In genomic region chr5:44529466-44529865, GRCm38 (mm10) we compare ENCODE assay signal across 27 mouse cellular contexts.
DNase-seq lines count a peak whose midpoint lies in the region; ATAC-seq and TF ChIP-seq lines count a peak whose summit lies in the region.
"Had no signal": no experiment of that assay in that cellular context is flagged by ENCODE, and none has a peak within 500 bp of the region (broad histone marks: within the 10 kb centered on the region; RNA-seq: fewer than 3 reads in every experiment).

No protein-coding gene starts in this region.

- TF ChIP-seq CTCF in hindbrain, postnatal 0 days (IDR thresholded peaks at IDR 0.05; ENCODE audit: low read depth), result no peak
- TF ChIP-seq CTCF in MEL (IDR thresholded peaks at IDR 0.05 in 2 of 3, conservative IDR thresholded peaks at IDR 0.05 in 1 of 3; ENCODE audit: control insufficient read depth in 1 of 3, insufficient read depth in 1 of 3, low read depth in 2 of 3, low read length in 3 of 3, poor library complexity in 1 of 3, severe bottlenecking in 1 of 3), result no peak
- no peak for TF ChIP-seq CTCF in forebrain, postnatal 0 days (IDR thresholded peaks at IDR 0.05; ENCODE audit: low read depth)

- no peak for TF ChIP-seq POLR2A in MEL (IDR thresholded peaks at IDR 0.05; ENCODE audit: control insufficient read depth in 1 of 2, insufficient read depth in 1 of 2, low read depth in 1 of 2, low read length in 2 of 2, poor library complexity in 1 of 2)

- H3K36me3 ChIP-seq in hindbrain, postnatal 0 days (ENCODE audit: insufficient read depth, low read length), result no peaks in the 10 kb centered on the region
- H3K36me3 ChIP-seq in hindbrain, embryonic 10.5 days, result no peaks in the 10 kb centered on the region
- H3K36me3 ChIP-seq in midbrain, embryonic 11.5 days (ENCODE audit: control insufficient read depth, insufficient read depth, low read length), result no peaks in the 10 kb centered on the region
- no peaks in the 10 kb centered on the region for H3K36me3 ChIP-seq in midbrain, embryonic 14.5 days (ENCODE audit: control insufficient read depth, insufficient read depth, low read length)
- no peaks in the 10 kb centered on the region for H3K36me3 ChIP-seq in MEL (ENCODE audit: control insufficient read depth in 1 of 2, insufficient read depth in 2 of 2, low read length in 2 of 2)
- H3K36me3 ChIP-seq in forebrain, postnatal 0 days (ENCODE audit: insufficient read depth), result no peaks in the 10 kb centered on the region
- H3K36me3 ChIP-seq: embryonic facial prominence, embryonic 12.5 days; heart, embryonic 15.5 days; hindbrain, embryonic 15.5 days; limb, embryonic 13.5 days; liver, embryonic 12.5 days; neural tube, embryonic 15.5 days; stomach, embryonic 15.5 days had no signal

- 69% methylated on average over 3 of the region's 3 CpGs for WGBS in hindbrain, postnatal 0 days
- 82% methylated on average over 3 of the region's 3 CpGs for WGBS in hindbrain, embryonic 10.5 days
- WGBS in midbrain, embryonic 11.5 days, result 77% methylated on average over 3 of the region's 3 CpGs
- 77% methylated on average over 3 of the region's 3 CpGs for WGBS in midbrain, embryonic 14.5 days
- 52% methylated on average over 3 of the region's 3 CpGs for WGBS in forebrain, postnatal 0 days

- peak; percentile 19 for DNase-seq in hindbrain, postnatal 0 days (ENCODE audit: low spot score)
- DNase-seq in hindbrain, embryonic 10.5 days (ENCODE audit: low spot score), result no peak
- peak; percentile 75 for DNase-seq in midbrain, embryonic 11.5 days (ENCODE audit: low spot score, missing footprints)
- no peak for DNase-seq in midbrain, embryonic 14.5 days
- peak; percentile 4 for DNase-seq in MEL (ENCODE audit: low read depth, low spot score)
- no peak for DNase-seq in forebrain, postnatal 0 days
- no peak for DNase-seq in right cerebral cortex, adult 2 months (ENCODE audit: low spot score in 2 of 2)
- DNase-seq: adrenal gland, postnatal 36 days; cerebellum, adult 11 months; cerebellum, postnatal 10 days; gastrocnemius, adult 2 months; heart, postnatal 36 days; kidney, adult 18-20 months; kidney, postnatal 36 days; lung, adult 18-20 months; lung, postnatal 14 days; right cerebral cortex, adult 18-20 months; thymus, adult 18-20 months; thymus, postnatal 36 days had no signal

- H3K79me2 ChIP-seq in MEL (ENCODE audit: control insufficient read depth, insufficient read depth, low read length, poor library complexity), result no peaks in the 10 kb centered on the region

- no peak for ATAC-seq in hindbrain, postnatal 0 days
- no peak for ATAC-seq in midbrain, embryonic 11.5 days (ENCODE audit: low FRiP score)
- ATAC-seq in midbrain, embryonic 14.5 days (ENCODE audit: low FRiP score, low TSS enrichment), result no peak
- ATAC-seq in forebrain, postnatal 0 days, result 0 out of 2 replicates have a peak, but pooled peaks have one; percentile 12
- ATAC-seq: liver, embryonic 12.5 days had no signal

- no peak overlapping the region for H3K9ac ChIP-seq in hindbrain, postnatal 0 days (replicated peaks; ENCODE audit: low read length)
- H3K9ac ChIP-seq in midbrain, embryonic 11.5 days (ENCODE audit: low read length), result no peak overlapping the region
- no peak overlapping the region for H3K9ac ChIP-seq in midbrain, embryonic 14.5 days (replicated peaks; ENCODE audit: low read length)
- H3K9ac ChIP-seq in MEL (ENCODE audit: control insufficient read depth, low read depth, low read length, poor library complexity, severe bottlenecking), result no peak overlapping the region
- H3K9ac ChIP-seq in forebrain, postnatal 0 days, result no peak overlapping the region
- H3K9ac ChIP-seq: embryonic facial prominence, embryonic 12.5 days; heart, embryonic 15.5 days; hindbrain, embryonic 15.5 days; limb, embryonic 13.5 days; liver, embryonic 12.5 days; neural tube, embryonic 15.5 days; stomach, embryonic 15.5 days had no signal

- no peak overlapping the region for H3K4me3 ChIP-seq in hindbrain, postnatal 0 days (ENCODE audit: low read length)
- H3K4me3 ChIP-seq in hindbrain, embryonic 10.5 days, result no peak overlapping the region
- no peak overlapping the region for H3K4me3 ChIP-seq in midbrain, embryonic 11.5 days (ENCODE audit: low read depth, low read length)
- H3K4me3 ChIP-seq in midbrain, embryonic 14.5 days (replicated peaks; ENCODE audit: low read depth, low read length), result no peak overlapping the region
- no peak overlapping the region for H3K4me3 ChIP-seq in MEL (ENCODE audit: control insufficient read depth in 1 of 2, insufficient read depth in 1 of 2, low read depth in 2 of 2, low read length in 2 of 2)
- H3K4me3 ChIP-seq in forebrain, postnatal 0 days (ENCODE audit: low read depth, low read length), result no peak overlapping the region
- H3K4me3 ChIP-seq: embryonic facial prominence, embryonic 12.5 days; erythroblast, embryonic 14.5 days; gastrocnemius, adult 2 months; heart, embryonic 15.5 days; hindbrain, embryonic 15.5 days; limb, embryonic 13.5 days; liver, embryonic 12.5 days; neural tube, embryonic 15.5 days; stomach, embryonic 15.5 days had no signal

- TF ChIP-seq RAD21 in MEL (IDR thresholded peaks at IDR 0.05; ENCODE audit: low read depth, low read length), result no peak

- H3K9me3 ChIP-seq in hindbrain, postnatal 0 days (ENCODE audit: low read length), result no peaks in the 10 kb centered on the region
- H3K9me3 ChIP-seq in hindbrain, embryonic 10.5 days, result no peaks in the 10 kb centered on the region
- H3K9me3 ChIP-seq in midbrain, embryonic 11.5 days (ENCODE audit: control insufficient read depth, low read length), result no peaks in the 10 kb centered on the region
- H3K9me3 ChIP-seq in midbrain, embryonic 14.5 days (ENCODE audit: control insufficient read depth, low read length), result no peaks in the 10 kb centered on the region
- no peaks in the 10 kb centered on the region for H3K9me3 ChIP-seq in MEL (replicated peaks; ENCODE audit: insufficient read depth, low read length)
- no peaks in the 10 kb centered on the region for H3K9me3 ChIP-seq in forebrain, postnatal 0 days (ENCODE audit: low read length)
- H3K9me3 ChIP-seq: embryonic facial prominence, embryonic 12.5 days; heart, embryonic 15.5 days; hindbrain, embryonic 15.5 days; limb, embryonic 13.5 days; liver, embryonic 12.5 days; neural tube, embryonic 15.5 days; stomach, embryonic 15.5 days had no signal

- no peak overlapping the region for H3K4me2 ChIP-seq in hindbrain, postnatal 0 days (ENCODE audit: low read depth, low read length)
- no peak overlapping the region for H3K4me2 ChIP-seq in midbrain, embryonic 11.5 days
- no peak overlapping the region for H3K4me2 ChIP-seq in midbrain, embryonic 14.5 days (ENCODE audit: low read length)
- no peak overlapping the region for H3K4me2 ChIP-seq in forebrain, postnatal 0 days (ENCODE audit: low read depth)
- H3K4me2 ChIP-seq: embryonic facial prominence, embryonic 12.5 days; heart, embryonic 15.5 days; hindbrain, embryonic 15.5 days; limb, embryonic 13.5 days; liver, embryonic 12.5 days; neural tube, embryonic 15.5 days; stomach, embryonic 15.5 days had no signal

- no peak for TF ChIP-seq EP300 in MEL (IDR thresholded peaks at IDR 0.05; ENCODE audit: low read depth in 1 of 2, low read length in 2 of 2)

- no peaks in the 10 kb centered on the region for H3K27me3 ChIP-seq in hindbrain, postnatal 0 days (ENCODE audit: insufficient read depth, low read length)
- no peaks in the 10 kb centered on the region for H3K27me3 ChIP-seq in hindbrain, embryonic 10.5 days (ENCODE audit: insufficient read depth, poor library complexity, severe bottlenecking)
- no peaks in the 10 kb centered on the region for H3K27me3 ChIP-seq in midbrain, embryonic 11.5 days (ENCODE audit: control insufficient read depth, insufficient read depth, low read length)
- H3K27me3 ChIP-seq in midbrain, embryonic 14.5 days (ENCODE audit: control insufficient read depth, insufficient read depth, low read length), result no peaks in the 10 kb centered on the region
- no peaks in the 10 kb centered on the region for H3K27me3 ChIP-seq in MEL (ENCODE audit: control insufficient read depth in 1 of 2, insufficient read depth in 2 of 2, low read length in 2 of 2)
- no peaks in the 10 kb centered on the region for H3K27me3 ChIP-seq in forebrain, postnatal 0 days (ENCODE audit: insufficient read depth, low read length)
- H3K27me3 ChIP-seq: embryonic facial prominence, embryonic 12.5 days; hindbrain, embryonic 15.5 days; limb, embryonic 13.5 days; liver, embryonic 12.5 days; neural tube, embryonic 15.5 days; stomach, embryonic 15.5 days had no signal

- no peaks in the 10 kb centered on the region for H3K4me1 ChIP-seq in hindbrain, postnatal 0 days (ENCODE audit: insufficient read depth, low read length)
- H3K4me1 ChIP-seq in hindbrain, embryonic 10.5 days (replicated peaks), result no peaks in the 10 kb centered on the region
- no peaks in the 10 kb centered on the region for H3K4me1 ChIP-seq in midbrain, embryonic 11.5 days (ENCODE audit: control insufficient read depth, insufficient read depth, low read length)
- no peaks in the 10 kb centered on the region for H3K4me1 ChIP-seq in midbrain, embryonic 14.5 days (ENCODE audit: control insufficient read depth, insufficient read depth, low read length)
- no peaks in the 10 kb centered on the region for H3K4me1 ChIP-seq in MEL (ENCODE audit: control insufficient read depth in 1 of 2, insufficient read depth in 2 of 2, low read length in 2 of 2)
- H3K4me1 ChIP-seq in forebrain, postnatal 0 days (ENCODE audit: insufficient read depth), result peaks cover 7% of the 10 kb centered on the region; the same call in 1 of the 2 replicates
- H3K4me1 ChIP-seq: embryonic facial prominence, embryonic 12.5 days; hindbrain, embryonic 15.5 days; limb, embryonic 13.5 days; liver, embryonic 12.5 days; neural tube, embryonic 15.5 days; stomach, embryonic 15.5 days had no signal

- no peak overlapping the region for H3K27ac ChIP-seq in hindbrain, postnatal 0 days
- H3K27ac ChIP-seq in hindbrain, embryonic 10.5 days, result no peak overlapping the region
- H3K27ac ChIP-seq in midbrain, embryonic 11.5 days (ENCODE audit: low read depth, low read length), result no peak overlapping the region
- no peak overlapping the region for H3K27ac ChIP-seq in midbrain, embryonic 14.5 days (replicated peaks; ENCODE audit: low read depth, low read length)
- H3K27ac ChIP-seq in MEL (ENCODE audit: control insufficient read depth, low read depth, low read length), result no peak overlapping the region
- H3K27ac ChIP-seq in forebrain, postnatal 0 days (ENCODE audit: low read depth, low read length), result peak overlapping the region; percentile 62
- H3K27ac ChIP-seq: embryonic facial prominence, embryonic 12.5 days; gastrocnemius, adult 2 months; heart, embryonic 15.5 days; hindbrain, embryonic 15.5 days; limb, embryonic 13.5 days; liver, embryonic 12.5 days; neural tube, embryonic 15.5 days; stomach, embryonic 15.5 days had no signal

TF ChIP-seq in MEL, 35 proteins besides CTCF, POLR2A, EP300 and RAD21 (continues in another document):
- TF ChIP-seq CHD2 (IDR thresholded peaks at IDR 0.05; ENCODE audit: low read length), result no peak
- TF ChIP-seq MAFK (IDR thresholded peaks at IDR 0.05; ENCODE audit: borderline replicate concordance, low read depth, low read length), result no peak
- TF ChIP-seq GABPA (IDR thresholded peaks at IDR 0.05; ENCODE audit: low read depth, low read length), result no peak
- TF ChIP-seq UBTF (IDR thresholded peaks at IDR 0.05; ENCODE audit: borderline replicate concordance, insufficient read depth, low read depth, low read length), result no peak
- no peak for TF ChIP-seq NELFE (IDR thresholded peaks at IDR 0.05; ENCODE audit: low read depth, low read length)
- no peak for TF ChIP-seq MYC (IDR thresholded peaks at IDR 0.05; ENCODE audit: low read depth, low read length)

Comparison
In these comparisons a context has a peak if more than half of its experiments do, and no peak if none do; other contexts are left out.
1. DNase-seq: peak in hindbrain, postnatal 0 days (single experiment), midbrain, embryonic 11.5 days (single experiment) and MEL (single experiment); none in hindbrain, embryonic 10.5 days (single experiment), midbrain, embryonic 14.5 days (single experiment), forebrain, postnatal 0 days (single experiment) and right cerebral cortex, adult 2 months (0 of 2).